Mouse (Mus musculus): ENCODE data around the gene Olfr166. TPM values are rescaled to one million over a fixed set of nuclear protein-coding genes. Genes with fewer than 3 reads are reported as not detected.
"Not testable (repeated sequence)": the region's sequence is repeated elsewhere in the genome, so short reads cannot be mapped to it uniquely, and the experiment has no call there.

Gene Olfr166
- not detected in 2 replicates for polyA plus RNA-seq (2012; rRNA removed)

DNA sequence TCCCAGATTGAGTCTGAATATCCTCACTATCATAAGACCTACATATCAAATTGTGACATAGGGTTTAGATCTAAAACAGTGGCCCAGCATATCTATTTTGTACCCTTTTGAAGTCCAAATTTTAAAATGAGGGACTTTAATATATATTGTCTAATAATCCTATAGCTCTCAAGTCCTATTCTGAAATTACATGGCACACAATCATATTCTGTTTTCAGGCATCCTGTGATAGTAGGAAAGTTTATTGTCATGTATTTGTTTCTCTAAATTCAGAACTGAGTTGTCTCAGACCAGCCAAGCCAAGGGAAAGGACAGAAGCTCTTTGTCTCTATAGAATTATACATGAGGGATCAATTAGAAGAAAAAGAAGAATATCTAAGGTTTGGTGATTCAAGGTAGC is at the start of gene Olfr166:
Gene Olfr166 (plus strand): TSS at position 301 of the 400 bp plus-strand sequence.
- TF ChIP-seq POLR2A (IDR thresholded peaks at IDR 0.05; ENCODE audit: borderline replicate concordance, extremely low read depth, low read depth, low read length) (no peak), CTCF (IDR thresholded peaks at IDR 0.05; ENCODE audit: insufficient read depth, low read length) (no peak)
- no peak for DNase-seq
- no peaks in the 10 kb centered on the region for H3K4me1 ChIP-seq (ENCODE audit: control insufficient read depth, insufficient read depth, low read length)
- H3K4me3 ChIP-seq (replicated peaks; ENCODE audit: extremely low read depth, low read depth, low read length), result no peak within 1 kb of the TSS

GRCm38 (mm10) chr16:19458741-19459140 is 24.8 kb upstream of the Olfr166 start:
- not testable (repeated sequence) for H3K4me1 ChIP-seq (ENCODE audit: control insufficient read depth, insufficient read depth, low read length); H3K4me3 ChIP-seq (replicated peaks; ENCODE audit: extremely low read depth, low read depth, low read length); DNase-seq
- 72% methylated on average over 4 of the region's 4 CpGs for WGBS

GRCm38 (mm10) chr16:19464365-19464764 is 19.1 kb upstream of the Olfr166 start:
- no peak for DNase-seq
- no peaks in the 10 kb centered on the region for H3K4me1 ChIP-seq (ENCODE audit: control insufficient read depth, insufficient read depth, low read length)
- TF ChIP-seq CTCF (IDR thresholded peaks at IDR 0.05; ENCODE audit: insufficient read depth, low read length) (no peak), POLR2A (IDR thresholded peaks at IDR 0.05; ENCODE audit: borderline replicate concordance, extremely low read depth, low read depth, low read length) (no peak)
- H3K4me3 ChIP-seq (replicated peaks; ENCODE audit: extremely low read depth, low read depth, low read length), result no peak overlapping the region
- WGBS, result 88% methylated on average over 1 of the region's 1 CpGs

DNA sequence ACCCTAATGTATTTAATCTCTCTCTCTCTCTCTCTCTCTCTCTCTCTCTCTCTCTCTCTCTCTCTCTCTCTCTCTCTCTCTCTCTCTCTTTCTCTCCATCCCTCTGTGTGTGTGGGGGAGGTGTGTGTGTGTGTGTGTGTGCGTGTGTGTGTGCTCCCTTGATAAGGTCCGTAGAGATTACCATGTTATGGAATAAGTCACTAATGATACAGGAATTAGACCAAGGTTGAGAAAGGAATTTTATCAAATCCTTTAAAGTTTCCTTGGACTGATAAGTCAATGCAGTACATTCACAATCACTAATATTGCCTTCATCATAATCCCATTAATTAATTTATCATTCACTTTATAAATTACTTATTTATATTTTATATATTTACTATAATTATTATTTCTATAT is 38.7 kb downstream of the Olfr166 start, which contains the start of gene Olfr167:
Gene Olfr167 (minus strand): TSS at position 101 of the 400 bp plus-strand sequence.
- H3K4me3 ChIP-seq (replicated peaks; ENCODE audit: extremely low read depth, low read depth, low read length), result no peak within 1 kb of the TSS
- TF ChIP-seq CTCF (IDR thresholded peaks at IDR 0.05; ENCODE audit: insufficient read depth, low read length) (no peak), POLR2A (IDR thresholded peaks at IDR 0.05; ENCODE audit: borderline replicate concordance, extremely low read depth, low read depth, low read length) (no peak)
- DNase-seq, result no peak
- no peaks in the 10 kb centered on the region for H3K4me1 ChIP-seq (ENCODE audit: control insufficient read depth, insufficient read depth, low read length)
- WGBS, result 87% methylated on average over 2 of the region's 2 CpGs

GRCm38 (mm10) chr16:19535455-19535854 is 52.0 kb downstream of the Olfr166 start, which contains the start of gene Olfr168:
Gene Olfr168 (minus strand): TSS chr16:19535555.
- no peaks in the 10 kb centered on the region for H3K4me1 ChIP-seq (ENCODE audit: control insufficient read depth, insufficient read depth, low read length)

More at GRCm38 (mm10) chr16:19535455-19535854, 52.0 kb downstream of the Olfr166 start, which contains the start of gene Olfr168:
- no peak within 1 kb of the TSS for H3K4me3 ChIP-seq (replicated peaks; ENCODE audit: extremely low read depth, low read depth, low read length)
- TF ChIP-seq POLR2A (IDR thresholded peaks at IDR 0.05; ENCODE audit: borderline replicate concordance, extremely low read depth, low read depth, low read length) (no peak), CTCF (IDR thresholded peaks at IDR 0.05; ENCODE audit: insufficient read depth, low read length) (no peak)
- no peak for DNase-seq

Other genes with a start within 250 kb of the Olfr166 start
- gene Olfr164, start 169.6 kb upstream of the Olfr166 start, polyA plus RNA-seq (2012; rRNA removed), result not detected in 2 replicates
- not detected in 2 replicates for gene Olfr165, start 60.6 kb upstream of the Olfr166 start, polyA plus RNA-seq (2012; rRNA removed)
- gene Olfr167, start 38.6 kb downstream of the Olfr166 start, polyA plus RNA-seq (2012; rRNA removed), result not detected in 2 replicates
- gene Olfr168, start 51.9 kb downstream of the Olfr166 start, polyA plus RNA-seq (2012; rRNA removed), result not detected in 2 replicates
- gene Olfr169, start 88.1 kb downstream of the Olfr166 start, polyA plus RNA-seq (2012; rRNA removed), result not detected in 2 replicates
- gene Olfr170, start 128.2 kb downstream of the Olfr166 start, polyA plus RNA-seq (2012; rRNA removed), result 0.20 TPM in 1 of 2 replicates, not detected in the other
- gene Olfr171, start 146.2 kb downstream of the Olfr166 start, polyA plus RNA-seq (2012; rRNA removed), result 0.20 and 0.37 TPM in 2 replicates
- gene Lamp3, start 222.7 kb downstream of the Olfr166 start, polyA plus RNA-seq (2012; rRNA removed), result 61.4 and 94.6 TPM in 2 replicates